Mouse (Mus musculus) limb, embryonic 14.5 days (tissue): Measurements from ENCODE around the gene Hoxc12. TPM values are rescaled to one million over a fixed set of nuclear protein-coding genes. Genes with fewer than 3 reads are reported as not detected.

Experiments used
- ATAC-seq: fragments of 200-750 bp; cut with Nextera tagmentation; 2 replicates; pipeline ENCODE4 v1.8.0; 2017; ENCODE audit warnings: low read depth, moderate number of reproducible peaks, moderate TSS enrichment; ENCODE audit not compliant: low FRiP score
- DNase-seq: peaks from one replicate; pipeline ENCODE4 v3.0.0-alpha.2; 2015; ENCODE audit warnings: low spot score
- H3K27ac ChIP-seq: fragments of 300-500 bp; sonication (generic); replicated peaks from 2 replicates; pipeline ENCODE4 v1.5.1; 2014; ENCODE audit warnings: low read depth, mild to moderate bottlenecking, low read length, moderate library complexity, mixed read lengths
- H3K27me3 ChIP-seq: fragments of 300-500 bp; sonication (generic); 2 replicates; pipeline ENCODE4 v1.6.1; 2014; ENCODE audit warnings: low read length, mixed read lengths; ENCODE audit not compliant: control insufficient read depth, insufficient read depth
- H3K36me3 ChIP-seq: fragments of 300-500 bp; sonication (generic); 2 replicates; pipeline ENCODE4 v1.6.1; 2014; ENCODE audit warnings: mild to moderate bottlenecking, low read length, moderate library complexity, mixed read lengths; ENCODE audit not compliant: control insufficient read depth, insufficient read depth
- H3K4me1 ChIP-seq: fragments of 300-500 bp; sonication (generic); 2 replicates; pipeline ENCODE4 v1.6.1; 2014; ENCODE audit warnings: antibody characterized with exemption, low read length, mixed read lengths; ENCODE audit not compliant: control insufficient read depth, insufficient read depth
- H3K4me2 ChIP-seq: fragments of 300-500 bp; sonication (generic); replicated peaks from 2 replicates; pipeline ENCODE4 v1.6.1; 2014; ENCODE audit warnings: low read depth, mild to moderate bottlenecking, low read length, moderate library complexity; ENCODE audit not compliant: severe bottlenecking
- H3K4me3 ChIP-seq: fragments of 300-500 bp; sonication (generic); replicated peaks from 2 replicates; pipeline ENCODE4 v1.5.1; 2014; ENCODE audit warnings: low read length
- H3K9ac ChIP-seq: fragments of 300-500 bp; sonication (generic); 2 replicates; pipeline ENCODE4 v1.6.1; 2014; ENCODE audit warnings: mild to moderate bottlenecking, low read depth, low read length, moderate library complexity; ENCODE audit not compliant: severe bottlenecking
- H3K9me3 ChIP-seq: fragments of 300-500 bp; sonication (generic); 2 replicates; pipeline ENCODE4 v1.6.1; 2016; ENCODE audit warnings: low read length; ENCODE audit not compliant: control insufficient read depth
- POLR2A ChIP-seq: fragments of 200-500 bp; IDR thresholded peaks from 2 replicates; pipeline ENCODE4 v1.8.0; 2012; ENCODE audit warnings: inconsistent platforms, mild to moderate bottlenecking, moderate library complexity, borderline replicate concordance; ENCODE audit not compliant: insufficient read depth, insufficient read length; ENCODE audit errors: extremely low read depth
- WGBS: fragments of 180-500 bp; shearing (Covaris S2); extraction: QIAGEN DNeasy Blood & Tissue Kit; methylation state at CpG from one replicate; pipeline ENCODE4 v1.1.7; 2014; 5-methylcytosine and 5-hydroxymethylcytosine counted together
- polyA plus RNA-seq, 2 experiments: library from polyadenylated mRNA; depleted of rRNA in 1 of 2; stranded (reverse) in 1 of 2; unstranded in 1 of 2; fragments of >200 nt; fragmentation: Nextera tagmentation in 1 of 2; extraction: Ambion mirVana in 1 of 2; gene quantifications; 2 replicates each; pipeline versions ENCODE4 v1.2.1 to v1.2.3; 2012 to 2014

Gene Hoxc12
- polyA plus RNA-seq, 2 experiments: 3.6 to 4.2 TPM

- Histone ChIP-seq H3K36me3 (no peaks in the 10 kb centered on the region), H3K9ac (no peak overlapping the region), H3K9me3 (no peaks in the 10 kb centered on the region), H3K4me3 (peak overlapping the region; percentile 11), H3K27me3 (peaks cover 97% of the 10 kb centered on the region), H3K27ac (no peak overlapping the region), H3K4me1 (peaks cover 5% of the 10 kb centered on the region), H3K4me2 (peak overlapping the region; percentile 35; the same call in 1 of the 2 replicates)
- DNase-seq (no peak), ATAC-seq (no peak)
- no peak for TF ChIP-seq POLR2A
- 4% methylated on average over 30 of the region's 34 CpGs for WGBS
These were observed 2.9 kb downstream of the Hoxc12 start for GRCm38 (mm10) chr15:102939256-102940155.

DNA sequence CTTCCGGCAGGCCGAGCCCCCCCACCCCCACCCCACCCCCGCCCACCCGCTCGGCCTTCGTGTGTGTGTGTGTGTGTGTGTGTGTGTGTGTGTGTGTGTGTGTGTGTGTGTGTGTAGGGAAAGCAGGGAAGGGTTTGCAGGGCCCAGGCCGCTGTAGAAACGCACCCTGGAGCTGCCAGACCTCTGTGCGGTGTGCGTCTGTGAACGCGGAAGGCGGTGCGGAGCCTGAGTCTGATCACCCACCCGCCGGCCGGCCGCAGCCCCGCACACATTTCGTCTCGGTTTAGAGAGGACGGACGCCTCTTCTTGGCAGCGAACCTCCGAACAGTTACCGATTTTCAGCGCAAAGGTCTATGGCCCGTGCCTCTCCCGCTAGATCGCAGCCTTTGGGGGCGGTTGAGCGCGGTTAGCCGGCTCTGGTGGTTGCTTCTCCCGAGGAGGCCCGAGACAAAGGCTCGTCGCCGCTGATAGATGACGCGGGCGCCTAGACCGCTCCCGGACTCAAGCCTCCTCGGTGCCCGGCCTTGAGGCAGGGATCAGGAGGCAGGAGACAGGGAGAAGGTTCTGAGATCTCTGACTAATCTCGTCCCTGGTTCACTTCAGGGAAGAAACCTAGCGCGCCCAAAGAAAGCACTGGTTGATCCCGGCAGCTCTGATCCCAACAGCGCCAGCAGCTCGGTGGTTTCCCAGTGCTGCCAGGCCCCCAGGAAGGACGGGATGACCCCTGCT is 6.3 kb downstream of the Hoxc12 start:
- no peak for DNase-seq
- Histone ChIP-seq H3K4me1 (peaks cover 5% of the 10 kb centered on the region), H3K36me3 (no peaks in the 10 kb centered on the region), H3K27me3 (peaks cover 96% of the 10 kb centered on the region), H3K4me3 (peak overlapping the region; percentile 34), H3K27ac (no peak overlapping the region), H3K4me2 (peak overlapping the region; percentile 53), H3K9me3 (no peaks in the 10 kb centered on the region), H3K9ac (peak overlapping the region; percentile 60)
- 0 out of 2 replicates have a peak, but pooled peaks have one; percentile 9 for TF ChIP-seq POLR2A
- ATAC-seq: no peak
- WGBS: under 1% methylated on average over 42 of the region's 53 CpGs

- TF ChIP-seq POLR2A: no peak
- Histone ChIP-seq H3K4me1 (peaks cover 5% of the 10 kb centered on the region), H3K9me3 (no peaks in the 10 kb centered on the region), H3K4me2 (peak overlapping the region; percentile 53), H3K27me3 (peaks cover 96% of the 10 kb centered on the region), H3K27ac (no peak overlapping the region), H3K4me3 (peak overlapping the region; percentile 34), H3K36me3 (no peaks in the 10 kb centered on the region), H3K9ac (peak overlapping the region; percentile 60)
- DNase-seq: no peak
- ATAC-seq: no peak
- WGBS: 9% methylated on average over 5 of the region's 5 CpGs
These were observed 6.9 kb downstream of the Hoxc12 start for GRCm38 (mm10) chr15:102943468-102943813.

DNA sequence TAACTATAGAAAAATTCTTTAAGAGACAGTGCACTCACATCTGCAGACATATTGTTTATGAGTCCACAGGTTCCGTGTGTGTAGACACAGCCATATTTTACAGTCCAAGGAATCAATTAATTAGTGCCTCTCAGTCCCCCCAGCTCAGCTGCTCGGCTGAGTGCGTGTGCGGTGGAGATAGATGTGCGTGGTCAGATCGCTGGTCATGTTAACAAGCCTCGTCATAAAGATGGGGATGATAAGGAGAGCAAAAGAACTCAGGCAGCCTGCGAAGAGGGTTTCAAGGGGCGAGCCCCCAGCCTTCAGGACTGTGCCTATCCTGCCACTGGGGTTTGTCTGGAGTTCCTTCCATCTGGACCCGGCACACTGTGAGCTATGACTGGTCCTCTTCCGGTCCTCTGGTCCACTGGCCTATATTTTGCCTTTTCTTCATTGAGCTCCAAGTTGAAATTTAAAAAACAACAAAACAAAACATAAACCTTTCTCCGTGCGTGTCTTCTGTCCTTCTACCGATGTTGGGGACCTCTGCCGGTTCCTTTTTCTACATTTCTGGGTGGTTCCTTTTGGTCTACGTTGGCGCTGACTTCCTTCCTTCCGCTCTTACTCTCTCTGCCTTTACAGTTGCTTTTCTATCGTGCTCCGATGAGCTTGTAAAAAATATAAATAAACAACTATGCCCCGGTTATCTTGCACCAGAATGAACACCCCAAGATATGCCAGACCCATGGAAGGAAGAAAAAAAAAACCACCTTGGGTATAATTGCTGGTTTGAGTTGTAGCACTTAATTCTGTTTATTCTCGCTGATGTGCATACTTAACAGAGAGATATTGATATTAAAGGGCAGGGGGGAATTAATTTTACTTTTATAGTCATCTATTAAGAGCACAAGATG is 8.9 kb downstream of the Hoxc12 start:
- DNase-seq (no peak), ATAC-seq (no peak)
- H3K4me3 ChIP-seq: no peak overlapping the region; the same call in 1 of the 2 replicates
- H3K4me2 ChIP-seq: peak overlapping the region; percentile 21
- H3K36me3 ChIP-seq: no peaks in the 10 kb centered on the region
- no peak for TF ChIP-seq POLR2A
- H3K9ac ChIP-seq: no peak overlapping the region; the same call in 1 of the 2 replicates
- H3K27ac ChIP-seq: no peak overlapping the region
- H3K9me3 ChIP-seq: no peaks in the 10 kb centered on the region
- peaks cover 96% of the 10 kb centered on the region for H3K27me3 ChIP-seq
- no peaks in the 10 kb centered on the region for H3K4me1 ChIP-seq
- WGBS: 11% methylated on average over 22 of the region's 22 CpGs
